Mouse (Mus musculus) ES-CJ7 (cell line): ENCODE measurements around the gene Armh3.
A peak's percentile ranks its signal among the peaks of the same experiment; 100 is the strongest.

Source experiments
- DNase-seq: peaks from one replicate; pipeline ENCODE4 v3.0.0; 2011; ENCODE audit warnings: low read depth, low spot score

Gene Armh3

GRCm38 (mm10) chr19:45991171-45991570 lies 7.1 kb downstream of the Armh3 start:
- DNase-seq, result peak; percentile 40

- no peak for DNase-seq
These were observed 10.1 kb downstream of the Armh3 start for GRCm38 (mm10) chr19:45988238-45988637.

- DNase-seq, result no peak
These were observed 13.9 kb downstream of the Armh3 start for GRCm38 (mm10) chr19:45984379-45984778.

GRCm38 (mm10) chr19:45960770-45961169 lies 37.5 kb downstream of the Armh3 start:
- no peak for DNase-seq

GRCm38 (mm10) chr19:45956736-45957135 lies 41.6 kb downstream of the Armh3 start:
- no peak for DNase-seq

- peak; percentile 54 for DNase-seq
These were observed 45.0 kb downstream of the Armh3 start for GRCm38 (mm10) chr19:45953286-45953685.

GRCm38 (mm10) chr19:45949236-45949635 lies 49.1 kb downstream of the Armh3 start:
- DNase-seq, result no peak

- DNase-seq, result no peak
These were observed 50.5 kb downstream of the Armh3 start for GRCm38 (mm10) chr19:45947764-45948163.

- no peak for DNase-seq
These were observed 51.0 kb downstream of the Armh3 start for GRCm38 (mm10) chr19:45947286-45947685.

GRCm38 (mm10) chr19:45946541-45946940 lies 51.7 kb downstream of the Armh3 start:
- DNase-seq, result no peak

- no peak for DNase-seq
These were observed 52.3 kb downstream of the Armh3 start for GRCm38 (mm10) chr19:45945986-45946385.

GRCm38 (mm10) chr19:45943758-45944157 lies 54.5 kb downstream of the Armh3 start:
- peak; percentile 52 for DNase-seq

- DNase-seq, result no peak
These were observed 60.2 kb downstream of the Armh3 start for GRCm38 (mm10) chr19:45938064-45938463.

GRCm38 (mm10) chr19:45937530-45937929 lies 60.8 kb downstream of the Armh3 start:
- DNase-seq, result peak; percentile 33

GRCm38 (mm10) chr19:45927236-45927635 lies 71.1 kb downstream of the Armh3 start:
- DNase-seq, result no peak

- no peak for DNase-seq
These were observed 71.9 kb downstream of the Armh3 start for GRCm38 (mm10) chr19:45926342-45926741.

- no peak for DNase-seq
These were observed 77.8 kb downstream of the Armh3 start for GRCm38 (mm10) chr19:45920299-45921090.

GRCm38 (mm10) chr19:45918406-45918805 lies 79.9 kb downstream of the Armh3 start:
- no peak for DNase-seq

GRCm38 (mm10) chr19:45917856-45918255 lies 80.4 kb downstream of the Armh3 start:
- no peak for DNase-seq

GRCm38 (mm10) chr19:45916461-45916860 lies 81.8 kb downstream of the Armh3 start:
- DNase-seq, result no peak

GRCm38 (mm10) chr19:45916026-45916425 lies 82.3 kb downstream of the Armh3 start:
- DNase-seq, result no peak

GRCm38 (mm10) chr19:45913036-45913435 lies 85.3 kb downstream of the Armh3 start:
- DNase-seq, result peak; percentile 14

- DNase-seq, result no peak
These were observed 85.9 kb downstream of the Armh3 start for GRCm38 (mm10) chr19:45912376-45912775.
